Mouse (Mus musculus): ENCODE results near the gene Srpk2. TPM values are rescaled to one million over a fixed set of nuclear protein-coding genes. Genes with fewer than 3 reads are reported as not detected.
"Not testable (repeated sequence)": the region's sequence is repeated elsewhere in the genome, so short reads cannot be mapped to it uniquely, and the experiment has no call there.

Srpk2 gene
- 98.4 and 102 TPM in 2 replicates for polyA plus RNA-seq (2014; fragmentation: Nextera tagmentation; extraction: Ambion mirVana)

DNA sequence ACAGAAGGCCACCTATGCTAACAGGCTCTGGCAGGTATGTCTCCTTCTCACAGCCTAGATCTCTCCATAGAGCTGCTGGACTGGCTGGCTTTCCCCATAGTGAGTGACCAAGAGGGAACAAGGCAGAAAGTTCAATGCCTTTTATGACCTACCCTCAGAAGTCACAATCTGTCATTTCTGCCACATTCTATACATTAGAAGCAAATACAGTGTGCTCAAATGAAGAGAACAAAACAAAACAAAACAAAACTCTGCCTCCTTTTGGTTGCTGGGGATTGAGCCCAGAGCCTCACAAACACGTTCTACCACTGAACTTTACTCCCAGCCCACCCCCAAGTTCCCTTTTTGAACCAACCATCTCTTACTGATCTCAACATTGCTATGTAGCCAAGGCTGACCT lies at the start of gene Srpk2:
Gene Srpk2 (minus strand): TSS at position 101 of the 400 bp plus-strand sequence.
- no peaks in the 10 kb centered on the region for H3K4me1 ChIP-seq (ENCODE audit: control insufficient read depth, insufficient read depth, low read length)
- DNase-seq (ENCODE audit: low spot score) (no peak), ATAC-seq (no peak)
- H3K27ac ChIP-seq (ENCODE audit: low read depth, low read length): no peak within 1 kb of the TSS
- no peaks in the 10 kb centered on the region for H3K36me3 ChIP-seq (ENCODE audit: control insufficient read depth, insufficient read depth, low read length)
- H3K4me3 ChIP-seq (ENCODE audit: low read depth, low read length): no peak within 1 kb of the TSS
- 67% methylated on average over 1 of the region's 1 CpGs for WGBS
- H3K4me2 ChIP-seq (ENCODE audit: low read length): no peak within 1 kb of the TSS
- no peak within 1 kb of the TSS for H3K9ac ChIP-seq (ENCODE audit: low read length)
- no peaks in the 10 kb centered on the region for H3K9me3 ChIP-seq (replicated peaks; ENCODE audit: control insufficient read depth, low read length)
- H3K27me3 ChIP-seq (replicated peaks; ENCODE audit: control insufficient read depth, insufficient read depth, low read length): no peaks in the 10 kb centered on the region

DNA sequence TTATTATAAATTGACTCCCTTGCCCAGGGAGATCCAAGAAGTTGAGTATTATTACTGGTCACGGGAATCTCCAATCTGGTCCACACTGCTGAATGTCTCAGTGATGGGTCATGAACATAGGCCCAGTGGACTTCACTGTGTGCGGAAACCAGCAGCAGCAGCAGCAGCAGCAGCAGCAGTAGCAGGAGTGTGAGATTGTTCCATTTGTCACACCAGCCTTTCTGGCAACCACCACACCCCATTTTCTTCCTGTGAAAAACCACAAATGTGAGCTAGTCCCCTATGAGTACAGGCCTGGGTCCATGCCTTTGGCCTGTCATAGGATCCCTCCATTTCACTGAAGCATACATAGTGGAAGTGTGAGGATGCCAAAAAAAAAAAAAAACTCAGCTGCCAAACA lies 37.5 kb upstream of the Srpk2 start:
- DNase-seq (ENCODE audit: low spot score) (no peak), ATAC-seq (no peak)
- WGBS: 92% methylated on average over 2 of the region's 2 CpGs
- H3K9me3 ChIP-seq (replicated peaks; ENCODE audit: control insufficient read depth, low read length): no peaks in the 10 kb centered on the region
- H3K4me2 ChIP-seq (ENCODE audit: low read length): no peak overlapping the region
- no peak overlapping the region for H3K9ac ChIP-seq (ENCODE audit: low read length)
- no peak overlapping the region for H3K4me3 ChIP-seq (ENCODE audit: low read depth, low read length)
- H3K36me3 ChIP-seq (ENCODE audit: control insufficient read depth, insufficient read depth, low read length): no peaks in the 10 kb centered on the region
- no peak overlapping the region for H3K27ac ChIP-seq (ENCODE audit: low read depth, low read length)
- H3K27me3 ChIP-seq (replicated peaks; ENCODE audit: control insufficient read depth, insufficient read depth, low read length): no peaks in the 10 kb centered on the region
- H3K4me1 ChIP-seq (ENCODE audit: control insufficient read depth, insufficient read depth, low read length): no peaks in the 10 kb centered on the region

- Histone ChIP-seq H3K27me3 (replicated peaks; ENCODE audit: control insufficient read depth, insufficient read depth, low read length) (no peaks in the 10 kb centered on the region), H3K4me1 (ENCODE audit: control insufficient read depth, insufficient read depth, low read length) (no peaks in the 10 kb centered on the region), H3K9ac (ENCODE audit: low read length) (no peak overlapping the region), H3K27ac (ENCODE audit: low read depth, low read length) (no peak overlapping the region), H3K9me3 (replicated peaks; ENCODE audit: control insufficient read depth, low read length) (no peaks in the 10 kb centered on the region), H3K36me3 (ENCODE audit: control insufficient read depth, insufficient read depth, low read length) (no peaks in the 10 kb centered on the region), H3K4me3 (ENCODE audit: low read depth, low read length) (no peak overlapping the region), H3K4me2 (ENCODE audit: low read length) (no peak overlapping the region)
- DNase-seq (ENCODE audit: low spot score) (no peak), ATAC-seq (no peak)
- 92% methylated on average over 4 of the region's 4 CpGs for WGBS
Observed at GRCm38 (mm10) chr5:23718881-23719328, 34.5 kb upstream of the Srpk2 start.

- Histone ChIP-seq H3K36me3 (ENCODE audit: control insufficient read depth, insufficient read depth, low read length) (no peaks in the 10 kb centered on the region), H3K4me3 (ENCODE audit: low read depth, low read length) (no peak overlapping the region), H3K4me1 (ENCODE audit: control insufficient read depth, insufficient read depth, low read length) (no peaks in the 10 kb centered on the region), H3K27ac (ENCODE audit: low read depth, low read length) (no peak overlapping the region), H3K27me3 (replicated peaks; ENCODE audit: control insufficient read depth, insufficient read depth, low read length) (no peaks in the 10 kb centered on the region), H3K9me3 (replicated peaks; ENCODE audit: control insufficient read depth, low read length) (no peaks in the 10 kb centered on the region), H3K9ac (ENCODE audit: low read length) (no peak overlapping the region), H3K4me2 (ENCODE audit: low read length) (no peak overlapping the region)
- DNase-seq (ENCODE audit: low spot score) (no peak), ATAC-seq (no peak)
- 62% methylated on average over 1 of the region's 1 CpGs for WGBS
Observed at GRCm38 (mm10) chr5:23718182-23718534, 33.7 kb upstream of the Srpk2 start.

- no peak overlapping the region for H3K27ac ChIP-seq (ENCODE audit: low read depth, low read length)
- H3K9ac ChIP-seq (ENCODE audit: low read length): no peak overlapping the region
- DNase-seq (ENCODE audit: low spot score) (no peak), ATAC-seq (no peak)
- H3K4me3 ChIP-seq (ENCODE audit: low read depth, low read length): no peak overlapping the region
- H3K4me2 ChIP-seq (ENCODE audit: low read length): no peak overlapping the region
- H3K27me3 ChIP-seq (replicated peaks; ENCODE audit: control insufficient read depth, insufficient read depth, low read length): no peaks in the 10 kb centered on the region
- no peaks in the 10 kb centered on the region for H3K36me3 ChIP-seq (ENCODE audit: control insufficient read depth, insufficient read depth, low read length)
- no peaks in the 10 kb centered on the region for H3K4me1 ChIP-seq (ENCODE audit: control insufficient read depth, insufficient read depth, low read length)
- 87% methylated on average over 3 of the region's 3 CpGs for WGBS
- H3K9me3 ChIP-seq (replicated peaks; ENCODE audit: control insufficient read depth, low read length): no peaks in the 10 kb centered on the region
Observed at GRCm38 (mm10) chr5:23717469-23718181, 33.2 kb upstream of the Srpk2 start.

DNA sequence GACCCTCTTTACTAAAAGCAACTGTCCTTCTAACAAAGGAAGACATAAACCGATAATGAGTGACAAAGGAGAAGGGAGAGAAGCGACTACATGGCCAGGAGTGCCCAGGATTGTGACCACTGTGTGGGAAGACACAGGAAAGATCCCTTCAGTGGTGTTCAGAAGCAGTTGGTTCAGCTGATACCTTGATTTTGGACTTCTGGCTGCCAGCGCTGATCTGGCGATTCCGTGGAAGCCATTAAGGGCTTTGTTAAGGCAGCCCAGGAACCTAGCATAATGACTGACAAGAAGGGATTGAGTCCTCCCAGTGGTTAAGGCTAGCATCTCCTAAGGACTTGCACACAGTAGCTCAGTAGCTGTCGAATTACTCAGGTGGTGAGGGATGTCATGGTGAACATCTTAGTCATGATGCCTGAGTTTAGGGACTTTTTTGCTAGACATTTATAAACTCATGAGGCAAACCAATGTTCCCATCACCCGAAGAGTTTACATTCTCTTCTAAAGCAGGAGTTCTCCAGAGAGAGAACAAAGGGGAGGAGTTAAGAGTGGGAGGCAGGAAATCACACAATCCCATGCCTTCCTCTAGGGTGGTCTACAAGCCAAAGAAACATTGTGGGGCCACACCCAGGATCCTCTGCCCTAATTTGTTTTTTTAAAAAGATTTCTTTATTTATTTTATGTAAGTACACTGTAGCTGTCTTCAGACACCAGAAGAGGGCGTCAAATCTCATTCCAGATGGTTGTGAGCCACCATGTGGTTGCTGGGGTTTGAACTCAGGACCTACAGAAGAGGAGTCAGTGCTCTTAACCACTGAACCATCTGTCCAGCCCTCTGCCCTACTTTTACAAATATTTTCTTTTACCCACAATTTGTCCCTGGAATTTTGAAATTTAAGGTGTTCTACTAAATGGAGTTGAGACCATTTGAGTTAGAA lies 29.3 kb upstream of the Srpk2 start:
- H3K4me2 ChIP-seq (ENCODE audit: low read length): no peak overlapping the region
- DNase-seq (ENCODE audit: low spot score): no peak
- H3K9ac ChIP-seq (ENCODE audit: low read length): no peak overlapping the region
- 88% methylated on average over 8 of the region's 8 CpGs for WGBS
- no peaks in the 10 kb centered on the region for H3K4me1 ChIP-seq (ENCODE audit: control insufficient read depth, insufficient read depth, low read length)
- no peak overlapping the region for H3K4me3 ChIP-seq (ENCODE audit: low read depth, low read length)
- ATAC-seq: no peak
- peaks cover 14% of the 10 kb centered on the region for H3K36me3 ChIP-seq (ENCODE audit: control insufficient read depth, insufficient read depth, low read length)
- no peak overlapping the region for H3K27ac ChIP-seq (ENCODE audit: low read depth, low read length)
- H3K9me3 ChIP-seq (replicated peaks; ENCODE audit: control insufficient read depth, low read length): no peaks in the 10 kb centered on the region; the same call in 1 of the 2 replicates
- no peaks in the 10 kb centered on the region for H3K27me3 ChIP-seq (replicated peaks; ENCODE audit: control insufficient read depth, insufficient read depth, low read length)

GRCm38 (mm10) chr5:23712130-23713001 lies 27.9 kb upstream of the Srpk2 start:
- Histone ChIP-seq H3K9me3 (replicated peaks; ENCODE audit: control insufficient read depth, low read length) (no peaks in the 10 kb centered on the region; the same call in 1 of the 2 replicates), H3K9ac (ENCODE audit: low read length) (peak overlapping the region; percentile 75), H3K4me3 (ENCODE audit: low read depth, low read length) (peak overlapping the region; percentile 60), H3K27me3 (replicated peaks; ENCODE audit: control insufficient read depth, insufficient read depth, low read length) (no peaks in the 10 kb centered on the region), H3K27ac (ENCODE audit: low read depth, low read length) (peak overlapping the region; percentile 48; the same call in 1 of the 2 replicates), H3K4me2 (ENCODE audit: low read length) (peak overlapping the region; percentile 76), H3K36me3 (ENCODE audit: control insufficient read depth, insufficient read depth, low read length) (peaks cover 18% of the 10 kb centered on the region), H3K4me1 (ENCODE audit: control insufficient read depth, insufficient read depth, low read length) (no peaks in the 10 kb centered on the region)
- ATAC-seq (peak; percentile 98), DNase-seq (ENCODE audit: low spot score) (peak; percentile 61)
- WGBS: 4% methylated on average over 59 of the region's 60 CpGs

- H3K36me3 ChIP-seq (ENCODE audit: control insufficient read depth, insufficient read depth, low read length): peaks cover 18% of the 10 kb centered on the region
- not testable (repeated sequence) for H3K9me3 ChIP-seq (replicated peaks; ENCODE audit: control insufficient read depth, low read length); H3K27me3 ChIP-seq (replicated peaks; ENCODE audit: control insufficient read depth, insufficient read depth, low read length); H3K4me1 ChIP-seq (ENCODE audit: control insufficient read depth, insufficient read depth, low read length)
- H3K4me3 ChIP-seq (ENCODE audit: low read depth, low read length): peak overlapping the region; percentile 60
- peak; percentile 18; the same call in 1 of the 2 replicates for ATAC-seq
- 56% methylated on average over 6 of the region's 6 CpGs for WGBS
- peak; percentile 24 for DNase-seq (ENCODE audit: low spot score)
- 0 out of 2 replicates have a peak overlapping the region, but pooled peaks have one; percentile 48 for H3K27ac ChIP-seq (ENCODE audit: low read depth, low read length)
- peak overlapping the region; percentile 76 for H3K4me2 ChIP-seq (ENCODE audit: low read length)
- H3K9ac ChIP-seq (ENCODE audit: low read length): peak overlapping the region; percentile 75
Observed at GRCm38 (mm10) chr5:23711671-23712129, 27.3 kb upstream of the Srpk2 start.
